Mouse (Mus musculus) embryonic facial prominence, embryonic 11.5 days (tissue): ENCODE measurements around the gene Cdk18. TPM values are rescaled to one million over a fixed set of nuclear protein-coding genes. Genes with fewer than 3 reads are reported as not detected.

Experiments used
- ATAC-seq: fragments of 200-750 bp; cut with Nextera tagmentation; replicated peaks from 2 replicates; pipeline ENCODE4 v1.8.0; 2017; ENCODE audit warnings: low read depth; ENCODE audit not compliant: insufficient number of reproducible peaks, low FRiP score, low TSS enrichment
- DNase-seq: peaks from one replicate; pipeline ENCODE4 v3.0.0-alpha.2; 2015; ENCODE audit warnings: low spot score
- H3K27ac ChIP-seq: fragments of 300-500 bp; sonication (generic); replicated peaks from 2 replicates; pipeline ENCODE4 v1.5.1; 2014; ENCODE audit warnings: mild to moderate bottlenecking, low read depth, low read length, control low read depth
- H3K27me3 ChIP-seq: fragments of 300-500 bp; sonication (generic); 2 replicates; pipeline ENCODE4 v1.6.1; 2014; ENCODE audit warnings: mild to moderate bottlenecking, low read length, moderate library complexity, mixed read lengths; ENCODE audit not compliant: control insufficient read depth, insufficient read depth
- H3K36me3 ChIP-seq: fragments of 300-500 bp; sonication (generic); replicated peaks from 2 replicates; pipeline ENCODE4 v1.6.1; 2014; ENCODE audit warnings: low read depth, mild to moderate bottlenecking, low read length, moderate library complexity, mixed read lengths; ENCODE audit not compliant: control insufficient read depth, insufficient read depth
- H3K4me1 ChIP-seq: fragments of 300-500 bp; sonication (generic); 2 replicates; pipeline ENCODE4 v1.6.1; 2014; ENCODE audit warnings: low read length, mixed read lengths; ENCODE audit not compliant: control insufficient read depth, insufficient read depth
- H3K4me2 ChIP-seq: fragments of 300-500 bp; sonication (generic); 2 replicates; pipeline ENCODE4 v1.6.1; 2014; ENCODE audit warnings: low read depth, mild to moderate bottlenecking, control low read depth, low read length, moderate library complexity
- H3K4me3 ChIP-seq: fragments of 300-500 bp; sonication (generic); 2 replicates; pipeline ENCODE4 v1.5.1; 2014; ENCODE audit warnings: low read depth, low read length, control low read depth
- H3K9ac ChIP-seq: fragments of 300-500 bp; sonication (generic); replicated peaks from 2 replicates; pipeline ENCODE4 v1.6.1; 2014; ENCODE audit warnings: mild to moderate bottlenecking, control low read depth, low read length
- H3K9me3 ChIP-seq: fragments of 300-500 bp; sonication (generic); replicated peaks from 2 replicates; pipeline ENCODE4 v1.6.1; 2016; ENCODE audit warnings: mild to moderate bottlenecking, low read length, inconsistent platforms, mixed read lengths; ENCODE audit not compliant: control insufficient read depth
- WGBS: fragments of 180-500 bp; shearing (Covaris S2); extraction: QIAGEN DNeasy Blood & Tissue Kit; methylation state at CpG from one replicate; pipeline ENCODE4 v1.1.7; 2014; 5-methylcytosine and 5-hydroxymethylcytosine counted together
- polyA plus RNA-seq: library from polyadenylated mRNA; unstranded; fragments of >200 nt; fragmentation: Nextera tagmentation; extraction: Ambion mirVana; gene quantifications from 2 replicates; pipeline ENCODE4 v1.2.1, GENCODE M21; 2014

Cdk18 gene
- polyA plus RNA-seq, 1 experiment from 2014 or later = 1.6 TPM

GRCm38 (mm10) chr1:132123420-132124014, 16.0 kb downstream of the Cdk18 start:
- DNase-seq (no peak), ATAC-seq (no peak)
- Histone ChIP-seq H3K9ac (no peak overlapping the region), H3K4me3 (no peak overlapping the region), H3K27ac (no peak overlapping the region), H3K36me3 (no peaks in the 10 kb centered on the region), H3K9me3 (no peaks in the 10 kb centered on the region), H3K4me2 (no peak overlapping the region), H3K27me3 (no peaks in the 10 kb centered on the region), H3K4me1 (no peaks in the 10 kb centered on the region)
- WGBS = 66% methylated on average over 9 of the region's 9 CpGs

GRCm38 (mm10) chr1:132121895-132122294, 17.6 kb downstream of the Cdk18 start:
- Histone ChIP-seq H3K4me1 (no peaks in the 10 kb centered on the region), H3K27ac (no peak overlapping the region), H3K27me3 (no peaks in the 10 kb centered on the region), H3K36me3 (no peaks in the 10 kb centered on the region), H3K9me3 (no peaks in the 10 kb centered on the region), H3K4me2 (no peak overlapping the region), H3K4me3 (no peak overlapping the region), H3K9ac (no peak overlapping the region)
- DNase-seq = no peak
- no peak for ATAC-seq
- WGBS = 86% methylated on average over 6 of the region's 6 CpGs

- Histone ChIP-seq H3K27ac (no peak overlapping the region), H3K4me3 (no peak overlapping the region), H3K4me1 (peaks cover 3% of the 10 kb centered on the region; the same call in 1 of the 2 replicates), H3K36me3 (no peaks in the 10 kb centered on the region), H3K9me3 (no peaks in the 10 kb centered on the region), H3K4me2 (no peak overlapping the region), H3K9ac (no peak overlapping the region), H3K27me3 (no peaks in the 10 kb centered on the region)
- 31% methylated on average over 6 of the region's 6 CpGs for WGBS
- DNase-seq (peak; percentile 90), ATAC-seq (no peak; the same call in 1 of the 2 replicates)
Measured at GRCm38 (mm10) chr1:132121236-132121635, 18.2 kb downstream of the Cdk18 start.

GRCm38 (mm10) chr1:132116606-132117005, 22.9 kb downstream of the Cdk18 start:
- no peak overlapping the region for H3K4me2 ChIP-seq
- H3K9ac ChIP-seq = no peak overlapping the region
- WGBS = 29% methylated on average over 18 of the region's 18 CpGs
- peaks cover 3% of the 10 kb centered on the region; the same call in 1 of the 2 replicates for H3K4me1 ChIP-seq
- DNase-seq = peak; percentile 76
- no peak overlapping the region for H3K27ac ChIP-seq
- no peaks in the 10 kb centered on the region for H3K36me3 ChIP-seq
- no peak overlapping the region for H3K4me3 ChIP-seq
- no peaks in the 10 kb centered on the region for H3K27me3 ChIP-seq
- ATAC-seq = no peak
- H3K9me3 ChIP-seq = no peaks in the 10 kb centered on the region

GRCm38 (mm10) chr1:132113098-132113497, 26.4 kb downstream of the Cdk18 start:
- Histone ChIP-seq H3K4me1 (peaks cover 3% of the 10 kb centered on the region; the same call in 1 of the 2 replicates), H3K9ac (no peak overlapping the region), H3K4me3 (no peak overlapping the region), H3K36me3 (no peaks in the 10 kb centered on the region), H3K27ac (no peak overlapping the region), H3K4me2 (no peak overlapping the region), H3K27me3 (no peaks in the 10 kb centered on the region), H3K9me3 (no peaks in the 10 kb centered on the region)
- no peak for DNase-seq
- 58% methylated on average over 3 of the region's 3 CpGs for WGBS
- no peak for ATAC-seq

- Histone ChIP-seq H3K27ac (no peak overlapping the region), H3K27me3 (no peaks in the 10 kb centered on the region), H3K9ac (no peak overlapping the region), H3K36me3 (no peaks in the 10 kb centered on the region), H3K4me1 (peaks cover 3% of the 10 kb centered on the region; the same call in 1 of the 2 replicates), H3K4me2 (no peak overlapping the region), H3K9me3 (no peaks in the 10 kb centered on the region), H3K4me3 (no peak overlapping the region)
- DNase-seq (no peak), ATAC-seq (no peak)
- 82% methylated on average over 8 of the region's 8 CpGs for WGBS
Measured at GRCm38 (mm10) chr1:132112426-132112825, 27.1 kb downstream of the Cdk18 start.

GRCm38 (mm10) chr1:132111411-132111810, 28.1 kb downstream of the Cdk18 start:
- 30% methylated on average over 1 of the region's 1 CpGs for WGBS

GRCm38 (mm10) chr1:132109368-132109767, 30.1 kb downstream of the Cdk18 start:
- Histone ChIP-seq H3K4me2 (no peak overlapping the region), H3K4me3 (no peak overlapping the region), H3K9ac (no peak overlapping the region), H3K27me3 (no peaks in the 10 kb centered on the region), H3K36me3 (no peaks in the 10 kb centered on the region), H3K27ac (no peak overlapping the region), H3K9me3 (no peaks in the 10 kb centered on the region), H3K4me1 (no peaks in the 10 kb centered on the region)
- ATAC-seq = no peak
- WGBS = 80% methylated on average over 2 of the region's 2 CpGs
- DNase-seq = no peak

More at GRCm38 (mm10) chr1:132111411-132111810, 28.1 kb downstream of the Cdk18 start:
- ATAC-seq (no peak), DNase-seq (no peak)
- Histone ChIP-seq H3K27ac (no peak overlapping the region), H3K9ac (no peak overlapping the region), H3K4me3 (no peak overlapping the region), H3K27me3 (no peaks in the 10 kb centered on the region), H3K36me3 (no peaks in the 10 kb centered on the region), H3K4me2 (no peak overlapping the region), H3K4me1 (peaks cover 1% of the 10 kb centered on the region; the same call in 1 of the 2 replicates), H3K9me3 (no peaks in the 10 kb centered on the region)
